Mouse (Mus musculus) right cerebral cortex, postnatal 25 days (tissue): Measurements from ENCODE around the gene AI467606.

ENCODE experiments used
- DNase-seq: peaks from one replicate; pipeline ENCODE4 v3.0.0; 2022

Gene AI467606

GRCm38 (mm10) chr7:127096456-127096855 lies 5.3 kb downstream of the AI467606 start:
- no peak for DNase-seq

- DNase-seq = no peak
These were observed 7.4 kb downstream of the AI467606 start for GRCm38 (mm10) chr7:127098521-127098920.

- no peak for DNase-seq
These were observed 7.8 kb downstream of the AI467606 start for GRCm38 (mm10) chr7:127098950-127099349.

- DNase-seq = no peak
These were observed 8.4 kb downstream of the AI467606 start for GRCm38 (mm10) chr7:127099528-127099927.

GRCm38 (mm10) chr7:127101451-127102016 lies 10.4 kb downstream of the AI467606 start:
- DNase-seq = no peak

GRCm38 (mm10) chr7:127102148-127102547 lies 11.0 kb downstream of the AI467606 start:
- DNase-seq = no peak

GRCm38 (mm10) chr7:127103960-127104359 lies 12.8 kb downstream of the AI467606 start:
- no peak for DNase-seq

- DNase-seq = peak; percentile 64
These were observed 13.6 kb downstream of the AI467606 start for GRCm38 (mm10) chr7:127104560-127105332.

GRCm38 (mm10) chr7:127105551-127105950 lies 14.4 kb downstream of the AI467606 start:
- no peak for DNase-seq

- peak; percentile 75 for DNase-seq
These were observed 19.3 kb downstream of the AI467606 start for GRCm38 (mm10) chr7:127110239-127111007.

GRCm38 (mm10) chr7:127111461-127111860 lies 20.3 kb downstream of the AI467606 start:
- no peak for DNase-seq

GRCm38 (mm10) chr7:127112251-127112841 lies 21.2 kb downstream of the AI467606 start:
- DNase-seq = peak; percentile 36

- DNase-seq = no peak
These were observed 21.9 kb downstream of the AI467606 start for GRCm38 (mm10) chr7:127112921-127113597.

GRCm38 (mm10) chr7:127113614-127114259 lies 22.6 kb downstream of the AI467606 start:
- DNase-seq = no peak

- DNase-seq = no peak
These were observed 23.8 kb downstream of the AI467606 start for GRCm38 (mm10) chr7:127114920-127115319.

GRCm38 (mm10) chr7:127116331-127116935 lies 25.3 kb downstream of the AI467606 start:
- DNase-seq = peak; percentile 38

GRCm38 (mm10) chr7:127117948-127118347 lies 26.8 kb downstream of the AI467606 start:
- no peak for DNase-seq

- no peak for DNase-seq
These were observed 27.7 kb downstream of the AI467606 start for GRCm38 (mm10) chr7:127118671-127119445.

- no peak for DNase-seq
These were observed 30.1 kb downstream of the AI467606 start for GRCm38 (mm10) chr7:127121061-127121910.

GRCm38 (mm10) chr7:127121911-127122270 lies 30.7 kb downstream of the AI467606 start, which contains the start of gene Qprt:
Gene Qprt, minus strand, starts transcription at chr7:127122226.
- no peak for DNase-seq
